Mouse (Mus musculus): Measurements from ENCODE around the gene Acot9.

Gene Acot9

GRCm38 (mm10) chrX:155262235-155262914 is at the start of gene Acot9:
Gene Acot9 (plus strand): TSS chrX:155262443.
- DNase-seq = peak; percentile 93

- DNase-seq = no peak
Observed at GRCm38 (mm10) chrX:155214291-155215136, 47.7 kb upstream of the Acot9 start.

- DNase-seq = peak; percentile 31
Observed at GRCm38 (mm10) chrX:155215501-155216248, 46.6 kb upstream of the Acot9 start.

GRCm38 (mm10) chrX:155216271-155216670 is 46.0 kb upstream of the Acot9 start, which contains the start of gene Sat1:
Gene Sat1 (minus strand): TSS chrX:155216449.
- DNase-seq = peak; percentile 91

GRCm38 (mm10) chrX:155218277-155218676 is 44.0 kb upstream of the Acot9 start:
- DNase-seq = no peak

- DNase-seq = no peak
Observed at GRCm38 (mm10) chrX:155256856-155257255, 5.4 kb upstream of the Acot9 start.

- DNase-seq = no peak
Observed at GRCm38 (mm10) chrX:155262915-155263252, 641 bp downstream of the Acot9 start.

GRCm38 (mm10) chrX:155278483-155278882 is 16.2 kb downstream of the Acot9 start:
- DNase-seq = no peak

- DNase-seq = no peak
Observed at GRCm38 (mm10) chrX:155280427-155281044, 18.3 kb downstream of the Acot9 start.

GRCm38 (mm10) chrX:155306390-155306789 is 44.1 kb downstream of the Acot9 start:
- DNase-seq = peak; percentile 9

GRCm38 (mm10) chrX:155318005-155318404 is 55.8 kb downstream of the Acot9 start:
- DNase-seq = peak; percentile 55

GRCm38 (mm10) chrX:155337567-155337904 is 75.3 kb downstream of the Acot9 start:
- no peak for DNase-seq

GRCm38 (mm10) chrX:155337905-155338721 is 75.9 kb downstream of the Acot9 start:
- peak; percentile 91 for DNase-seq

- no peak for DNase-seq
Observed at GRCm38 (mm10) chrX:155340654-155341053, 78.4 kb downstream of the Acot9 start, which contains the start of gene Prdx4. Gene Prdx4 (minus strand): TSS chrX:155340754.

- DNase-seq = no peak
Observed at GRCm38 (mm10) chrX:155346249-155346648, 84.0 kb downstream of the Acot9 start.
